Mouse (Mus musculus) layer of hippocampus, adult 8-10 months (tissue): ENCODE data around the gene Pld2. TPM values are rescaled to one million over a fixed set of nuclear protein-coding genes. Genes with fewer than 3 reads are reported as not detected.
"Not testable (repeated sequence)": the region's sequence is repeated elsewhere in the genome, so short reads cannot be mapped to it uniquely, and the experiment has no call there.

Source experiments
- DNase-seq, 2 experiments: peaks; one replicate each; pipeline ENCODE4 v3.0.0; 2022; ENCODE audit warnings: low spot score in 2 of 2
- total RNA-seq, 4 experiments: library from RNA; stranded (reverse); gene quantifications; 2 replicates each; pipeline ENCODE4 v1.2.4; 2022

The Pld2 gene
- total RNA-seq = 10 to 100 TPM; 18.2 to 23.4 (median 20.2) TPM

GRCm38 (mm10) chr11:70539877-70540587 lies at the start of gene Pld2:
Gene Pld2 (plus strand): TSS chr11:70540064.
- peak; percentile 63 to 64 for DNase-seq

- DNase-seq = no peak
Observed at GRCm38 (mm10) chr11:70499566-70500475, 40.0 kb upstream of the Pld2 start.

- no peak for DNase-seq
Observed at GRCm38 (mm10) chr11:70500476-70500812, 39.4 kb upstream of the Pld2 start.

GRCm38 (mm10) chr11:70502018-70502417 lies 37.8 kb upstream of the Pld2 start:
- no peak for DNase-seq

GRCm38 (mm10) chr11:70504970-70505369 lies 34.9 kb upstream of the Pld2 start, which contains the start of gene Tm4sf5:
Gene Tm4sf5 (plus strand): TSS chr11:70505244.
- no peak for DNase-seq

- peak in 1 of 2 experiments; percentile 32 for DNase-seq
Observed at GRCm38 (mm10) chr11:70506385-70506784, 33.5 kb upstream of the Pld2 start.

- DNase-seq = no peak
Observed at GRCm38 (mm10) chr11:70506962-70507515, 32.8 kb upstream of the Pld2 start.

GRCm38 (mm10) chr11:70509753-70510564 lies 29.9 kb upstream of the Pld2 start:
- peak in 1 of 2 experiments; percentile 41 for DNase-seq

- DNase-seq = no peak
Observed at GRCm38 (mm10) chr11:70511242-70511641, 28.6 kb upstream of the Pld2 start.

- DNase-seq = no peak
Observed at GRCm38 (mm10) chr11:70511825-70512224, 28.0 kb upstream of the Pld2 start.

- DNase-seq = no peak
Observed at GRCm38 (mm10) chr11:70512709-70513342, 27.0 kb upstream of the Pld2 start.

- DNase-seq = no peak
Observed at GRCm38 (mm10) chr11:70513520-70513919, 26.3 kb upstream of the Pld2 start.

- no peak for DNase-seq
Observed at GRCm38 (mm10) chr11:70514288-70514687, 25.6 kb upstream of the Pld2 start, which contains the start of gene Vmo1. Gene Vmo1 (minus strand): TSS chr11:70514616.

- no peak for DNase-seq
Observed at GRCm38 (mm10) chr11:70516352-70516751, 23.5 kb upstream of the Pld2 start.

- no peak for DNase-seq
Observed at GRCm38 (mm10) chr11:70518436-70518835, 21.4 kb upstream of the Pld2 start.

GRCm38 (mm10) chr11:70518923-70519322 lies 20.9 kb upstream of the Pld2 start, which contains the start of gene Gltpd2:
Gene Gltpd2 (plus strand): TSS chr11:70519196.
- DNase-seq = no peak

GRCm38 (mm10) chr11:70520178-70520769 lies 19.6 kb upstream of the Pld2 start:
- DNase-seq = no peak

- not testable (repeated sequence) for DNase-seq
Observed at GRCm38 (mm10) chr11:70523306-70523989, 16.4 kb upstream of the Pld2 start.

- DNase-seq = no peak
Observed at GRCm38 (mm10) chr11:70524782-70525181, 15.1 kb upstream of the Pld2 start.
